Mouse (Mus musculus) neural tube, embryonic 13.5 days (tissue): ENCODE results near the gene Mrps11. TPM values are rescaled to one million over a fixed set of nuclear protein-coding genes. Genes with fewer than 3 reads are reported as not detected.

Source experiments
- ATAC-seq: fragments of 200-750 bp; cut with Nextera tagmentation; 2 replicates; pipeline ENCODE4 v1.8.0; 2017; ENCODE audit warnings: low read depth, mild to moderate bottlenecking, moderate TSS enrichment, moderate library complexity
- H3K27ac ChIP-seq: fragments of 300-500 bp; sonication (generic); replicated peaks from 2 replicates; pipeline ENCODE4 v1.5.1; 2015; ENCODE audit warnings: moderate library complexity, mild to moderate bottlenecking, inconsistent platforms
- H3K27me3 ChIP-seq: fragments of 300-500 bp; sonication (generic); 2 replicates; pipeline ENCODE4 v1.6.1; 2015; ENCODE audit warnings: mild to moderate bottlenecking, inconsistent platforms
- H3K36me3 ChIP-seq: fragments of 300-500 bp; sonication (generic); 2 replicates; pipeline ENCODE4 v1.6.1; 2015; ENCODE audit warnings: mild to moderate bottlenecking, inconsistent platforms
- H3K4me1 ChIP-seq: fragments of 300-500 bp; sonication (generic); replicated peaks from 2 replicates; pipeline ENCODE4 v1.6.1; 2015; ENCODE audit warnings: inconsistent platforms
- H3K4me2 ChIP-seq: fragments of 300-500 bp; sonication (generic); 2 replicates; pipeline ENCODE4 v1.6.1; 2015; ENCODE audit warnings: inconsistent platforms, mild to moderate bottlenecking, moderate library complexity
- H3K4me3 ChIP-seq: fragments of 300-500 bp; sonication (generic); 2 replicates; pipeline ENCODE4 v1.5.1; 2015; ENCODE audit warnings: mild to moderate bottlenecking, inconsistent platforms
- H3K9ac ChIP-seq: fragments of 300-500 bp; sonication (generic); 2 replicates; pipeline ENCODE4 v1.6.1; 2015; ENCODE audit warnings: moderate library complexity, mild to moderate bottlenecking, inconsistent platforms
- H3K9me3 ChIP-seq: fragments of 300-500 bp; sonication (generic); 2 replicates; pipeline ENCODE4 v1.6.1; 2016; ENCODE audit warnings: inconsistent platforms
- WGBS: fragments of 180-500 bp; shearing (Covaris S2); methylation state at CpG from one replicate; pipeline ENCODE4 v1.1.7; 2015; 5-methylcytosine and 5-hydroxymethylcytosine counted together
- polyA plus RNA-seq: library from polyadenylated mRNA; unstranded; fragments of >200 nt; fragmentation: Nextera tagmentation; extraction: Ambion mirVana; gene quantifications from 2 replicates; pipeline ENCODE4 v1.2.1, GENCODE M21; 2015

Mrps11 gene
- polyA plus RNA-seq: 80.6 and 88.7 TPM in 2 replicates

DNA sequence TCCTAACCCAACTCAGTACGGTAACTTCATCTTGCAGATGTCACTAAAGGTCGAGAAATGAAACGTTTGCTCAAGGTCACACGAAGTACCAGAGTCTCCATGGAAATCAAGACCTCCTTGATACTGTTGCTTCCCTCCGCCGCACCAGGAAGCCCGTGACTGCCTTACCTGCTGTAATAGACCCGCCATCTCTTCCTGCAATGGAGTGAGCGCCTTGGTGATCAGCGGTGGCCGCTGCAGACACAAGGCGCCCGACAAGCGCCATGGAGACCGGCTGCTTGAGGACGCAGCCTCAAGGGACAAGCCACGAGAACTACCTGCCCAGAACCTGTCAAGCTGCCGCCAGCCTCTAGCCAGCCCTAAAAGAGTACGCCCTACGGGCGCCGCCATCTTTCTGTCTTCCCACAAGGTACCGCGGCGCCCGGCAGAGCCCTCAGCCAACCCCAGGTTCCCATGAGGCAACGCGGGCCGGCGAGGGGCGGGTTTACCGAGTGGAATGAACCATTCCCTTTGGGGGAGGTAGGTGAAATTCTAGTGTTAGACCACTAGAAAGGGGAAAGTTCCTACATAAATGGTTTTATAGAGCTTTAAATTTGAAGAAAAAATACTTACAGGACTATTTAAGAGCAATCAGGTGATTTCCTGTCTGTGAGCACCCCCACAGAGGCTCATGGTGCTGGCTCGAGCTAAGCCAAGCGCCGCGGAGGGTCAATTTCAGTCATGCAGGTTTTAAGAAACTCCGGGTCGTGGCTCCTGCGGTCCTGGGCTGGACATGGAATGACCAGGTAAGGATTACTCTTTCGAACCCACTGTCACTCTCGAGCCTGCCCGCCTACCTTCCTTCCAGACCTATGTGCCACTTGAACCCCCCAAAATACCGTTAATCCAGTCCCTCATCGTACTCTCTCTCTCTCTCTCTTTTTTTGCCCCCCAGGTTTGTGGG is at the start of gene Mrps11, which contains the start of gene Mrpl46:
Gene Mrps11 (plus strand): TSS at position 481 of the 943 bp plus-strand sequence.
Gene Mrpl46 (minus strand): TSS at position 893 of the 943 bp plus-strand sequence.
- Histone ChIP-seq H3K36me3 (peaks cover 33% of the 10 kb centered on the region), H3K27me3 (no peaks in the 10 kb centered on the region), H3K4me1 (peaks cover 51% of the 10 kb centered on the region), H3K4me2 (peak within 1 kb of the TSS; percentile 73), H3K4me3 (peak within 1 kb of the TSS; percentile 63), H3K9me3 (no peaks in the 10 kb centered on the region), H3K27ac (peak within 1 kb of the TSS; percentile 54), H3K9ac (peak within 1 kb of the TSS; percentile 82)
- WGBS: under 1% methylated on average over 44 of the region's 44 CpGs
- ATAC-seq: peak; percentile 95

DNA sequence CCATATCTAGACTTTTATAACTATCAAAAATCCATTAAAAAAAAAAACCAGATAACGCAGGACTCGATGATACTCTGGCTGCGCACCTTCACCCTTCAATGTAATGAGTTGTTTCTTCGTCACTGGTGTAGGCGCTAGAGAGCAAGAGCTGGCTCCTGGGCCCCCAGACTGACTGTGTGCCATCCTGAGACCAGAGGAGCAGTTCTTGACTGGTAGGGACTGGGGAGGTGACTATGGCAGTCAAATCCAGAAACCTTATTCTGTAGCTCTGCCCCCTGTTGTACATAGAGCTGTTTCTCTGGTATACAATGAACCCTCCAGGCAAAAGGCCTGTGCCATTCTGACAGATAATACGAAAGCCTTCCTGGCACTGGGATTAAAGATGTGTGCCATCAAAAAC is 45.7 kb upstream of the Mrps11 start:
- Histone ChIP-seq H3K27me3 (no peaks in the 10 kb centered on the region), H3K36me3 (no peaks in the 10 kb centered on the region), H3K27ac (no peak overlapping the region), H3K4me1 (no peaks in the 10 kb centered on the region), H3K9me3 (no peaks in the 10 kb centered on the region), H3K9ac (no peak overlapping the region), H3K4me3 (no peak overlapping the region), H3K4me2 (no peak overlapping the region)
- 95% methylated on average over 6 of the region's 6 CpGs for WGBS
- no peak for ATAC-seq

DNA sequence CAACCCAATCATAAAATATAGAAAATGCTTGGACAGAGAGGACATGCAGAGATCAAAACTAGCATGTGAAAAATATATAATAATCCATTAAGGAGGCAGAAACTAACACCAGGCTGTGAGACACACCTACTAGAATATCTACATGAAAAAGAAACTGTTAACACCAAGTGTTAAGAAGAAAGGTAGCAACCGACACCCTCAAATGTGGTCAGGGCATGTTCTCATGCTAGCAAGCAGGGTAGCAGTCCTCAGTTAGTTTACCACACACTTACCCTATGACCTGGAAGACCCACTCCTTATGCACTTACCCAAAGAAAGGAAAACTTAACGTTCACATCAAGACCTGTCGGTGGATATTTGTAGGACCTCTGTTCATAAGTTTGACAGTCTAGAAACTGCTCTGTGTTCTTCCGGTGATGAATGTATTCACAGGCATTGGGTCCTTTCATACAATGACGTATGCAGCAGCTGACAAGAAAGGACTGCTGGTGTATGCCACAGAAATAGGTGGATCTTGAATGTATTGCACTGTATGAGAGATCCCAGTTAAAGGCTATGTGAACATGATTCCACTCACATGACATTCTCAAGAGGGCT is 45.2 kb upstream of the Mrps11 start, which contains the start of gene Ntrk3:
Gene Ntrk3 (minus strand): TSS at position 399 of the 597 bp plus-strand sequence.
- Histone ChIP-seq H3K4me1 (no peaks in the 10 kb centered on the region), H3K27me3 (no peaks in the 10 kb centered on the region), H3K9ac (no peak within 1 kb of the TSS), H3K36me3 (no peaks in the 10 kb centered on the region), H3K4me3 (no peak within 1 kb of the TSS), H3K27ac (no peak within 1 kb of the TSS), H3K9me3 (no peaks in the 10 kb centered on the region), H3K4me2 (no peak within 1 kb of the TSS)
- ATAC-seq: no peak
- 85% methylated on average over 5 of the region's 5 CpGs for WGBS

DNA sequence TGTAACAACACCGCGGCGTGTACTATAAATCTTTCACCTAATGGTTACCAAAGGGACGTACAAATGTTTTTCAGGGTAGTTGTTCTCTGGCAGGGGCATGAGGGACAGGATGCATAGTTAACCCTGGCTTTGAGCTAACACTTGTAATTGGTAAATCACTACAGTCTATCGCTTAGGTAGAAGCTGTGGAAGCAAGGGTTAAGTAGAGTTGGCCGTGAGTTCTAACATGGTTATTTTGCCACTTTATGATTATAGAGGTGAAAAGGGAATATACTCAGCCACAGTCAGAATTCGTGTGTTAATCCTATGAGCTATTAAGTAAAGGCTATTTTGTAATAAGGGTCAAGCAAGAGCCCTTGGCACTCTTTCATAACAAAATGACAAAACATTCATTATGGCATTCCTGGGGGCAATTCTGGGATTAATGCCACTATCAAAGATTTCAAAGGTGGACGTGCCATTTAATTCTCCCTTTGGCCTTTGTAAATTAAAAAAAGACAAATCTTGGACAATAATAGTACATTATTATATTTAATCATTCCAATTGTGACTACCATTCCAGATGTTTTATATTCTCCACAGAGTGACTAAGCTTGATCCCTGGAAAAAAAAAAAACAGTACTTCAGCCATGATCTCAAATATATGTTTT is 43.4 kb upstream of the Mrps11 start:
- no peak overlapping the region for H3K4me2 ChIP-seq
- ATAC-seq: no peak
- whole genome bisulfite sequencing: 65% methylated on average over 8 of the region's 8 CpGs

DNA sequence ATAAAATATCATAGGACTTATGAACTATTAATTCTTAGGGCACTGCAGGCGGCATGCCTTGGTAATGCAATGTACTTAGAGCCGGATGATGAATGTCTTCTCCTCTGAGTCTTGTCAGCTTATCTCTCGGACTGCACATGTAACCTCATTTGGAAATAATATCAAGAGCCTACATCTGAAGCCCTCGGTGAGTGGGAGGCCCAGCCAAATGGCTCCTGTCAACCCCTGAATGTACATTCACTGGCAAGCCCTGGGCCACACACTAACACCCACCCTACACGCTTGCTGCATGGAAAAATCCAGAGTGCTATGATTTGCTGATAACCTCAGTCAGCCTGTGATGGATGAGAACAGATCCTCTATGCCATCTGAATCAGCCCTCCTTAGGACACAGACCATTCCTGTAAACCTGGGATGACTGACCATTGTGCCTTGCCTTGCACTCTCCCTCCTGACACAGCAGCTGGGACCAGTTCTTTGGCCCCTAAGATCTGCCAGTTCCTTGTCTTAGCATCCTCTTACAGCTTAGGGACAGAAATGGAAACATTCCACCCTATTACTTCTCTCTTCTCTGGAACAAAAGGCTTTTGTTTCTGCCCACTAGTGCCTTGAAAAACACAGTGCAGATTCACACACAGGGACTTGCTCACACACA is 39.1 kb upstream of the Mrps11 start:
- H3K4me3 ChIP-seq: no peak overlapping the region
- 75% methylated on average over 5 of the region's 5 CpGs for WGBS
- ATAC-seq: no peak
- H3K36me3 ChIP-seq: no peaks in the 10 kb centered on the region
- no peak overlapping the region for H3K4me2 ChIP-seq
- H3K9ac ChIP-seq: no peak overlapping the region
- no peaks in the 10 kb centered on the region for H3K4me1 ChIP-seq
- H3K27me3 ChIP-seq: no peaks in the 10 kb centered on the region
- H3K9me3 ChIP-seq: no peaks in the 10 kb centered on the region
- no peak overlapping the region for H3K27ac ChIP-seq

More for the DNA sequence above, 43.4 kb upstream of the Mrps11 start:
- Histone ChIP-seq H3K4me1 (no peaks in the 10 kb centered on the region), H3K9me3 (no peaks in the 10 kb centered on the region), H3K27me3 (no peaks in the 10 kb centered on the region), H3K36me3 (no peaks in the 10 kb centered on the region), H3K4me3 (no peak overlapping the region), H3K27ac (no peak overlapping the region), H3K9ac (no peak overlapping the region)

DNA sequence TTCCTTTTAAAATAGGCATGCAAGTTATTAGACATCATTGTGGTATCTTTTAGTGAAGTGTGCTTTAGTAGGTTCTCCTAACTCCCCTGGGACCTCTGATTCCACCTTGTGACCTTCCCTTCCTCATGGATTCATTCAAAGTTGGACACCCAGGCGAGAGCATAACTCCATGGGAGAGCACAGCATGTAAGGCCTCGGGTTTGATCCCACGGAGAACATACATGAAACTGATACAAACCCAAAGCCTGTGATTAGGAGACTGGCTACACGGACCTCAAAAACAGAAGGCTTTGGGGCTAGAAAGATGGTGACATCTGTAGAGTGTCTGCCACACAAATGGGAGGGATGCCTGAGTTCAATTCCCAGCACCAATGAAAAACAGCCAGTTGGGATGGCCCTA is 30.0 kb upstream of the Mrps11 start:
- Histone ChIP-seq H3K27me3 (no peaks in the 10 kb centered on the region), H3K36me3 (no peaks in the 10 kb centered on the region), H3K9me3 (no peaks in the 10 kb centered on the region), H3K9ac (no peak overlapping the region), H3K4me2 (no peak overlapping the region), H3K27ac (no peak overlapping the region), H3K4me3 (no peak overlapping the region), H3K4me1 (no peaks in the 10 kb centered on the region)
- WGBS: 90% methylated on average over 4 of the region's 4 CpGs
- no peak for ATAC-seq

DNA sequence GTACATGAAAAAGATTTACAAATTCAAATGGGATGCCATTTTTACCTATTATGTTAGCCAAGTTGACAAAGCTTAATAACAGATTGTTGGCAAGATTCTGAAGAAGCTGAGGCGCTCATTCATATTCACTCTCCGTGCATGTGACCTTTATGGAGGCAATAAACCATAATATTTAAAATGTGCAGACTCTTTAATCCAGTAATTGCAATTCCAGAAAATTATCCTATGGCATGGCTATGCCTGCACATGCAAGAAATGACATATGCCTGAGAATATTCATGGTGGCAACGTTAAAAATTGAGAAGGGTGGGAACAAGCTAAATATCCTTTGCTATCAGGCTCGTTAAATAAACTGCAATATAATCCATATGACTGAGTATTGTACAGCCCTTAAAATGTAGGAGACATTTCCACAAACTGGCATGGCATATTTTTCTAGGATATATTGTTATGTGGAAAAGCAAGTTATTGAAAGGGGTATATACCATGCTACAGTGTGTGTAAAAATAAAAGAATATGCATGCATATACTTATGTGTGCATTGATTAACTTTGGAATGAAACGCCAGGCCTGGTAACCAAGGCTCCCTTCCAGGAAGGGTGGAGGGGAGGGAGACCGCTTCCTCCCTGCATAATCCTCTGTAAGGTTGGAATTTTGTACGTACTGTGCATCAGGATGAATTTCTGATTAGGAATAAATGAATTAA is 29.0 kb upstream of the Mrps11 start:
- Histone ChIP-seq H3K9ac (no peak overlapping the region), H3K4me2 (no peak overlapping the region), H3K27me3 (no peaks in the 10 kb centered on the region), H3K4me3 (no peak overlapping the region), H3K9me3 (no peaks in the 10 kb centered on the region), H3K4me1 (no peaks in the 10 kb centered on the region), H3K36me3 (no peaks in the 10 kb centered on the region), H3K27ac (no peak overlapping the region)
- 75% methylated on average over 7 of the region's 7 CpGs for WGBS
- no peak for ATAC-seq

DNA sequence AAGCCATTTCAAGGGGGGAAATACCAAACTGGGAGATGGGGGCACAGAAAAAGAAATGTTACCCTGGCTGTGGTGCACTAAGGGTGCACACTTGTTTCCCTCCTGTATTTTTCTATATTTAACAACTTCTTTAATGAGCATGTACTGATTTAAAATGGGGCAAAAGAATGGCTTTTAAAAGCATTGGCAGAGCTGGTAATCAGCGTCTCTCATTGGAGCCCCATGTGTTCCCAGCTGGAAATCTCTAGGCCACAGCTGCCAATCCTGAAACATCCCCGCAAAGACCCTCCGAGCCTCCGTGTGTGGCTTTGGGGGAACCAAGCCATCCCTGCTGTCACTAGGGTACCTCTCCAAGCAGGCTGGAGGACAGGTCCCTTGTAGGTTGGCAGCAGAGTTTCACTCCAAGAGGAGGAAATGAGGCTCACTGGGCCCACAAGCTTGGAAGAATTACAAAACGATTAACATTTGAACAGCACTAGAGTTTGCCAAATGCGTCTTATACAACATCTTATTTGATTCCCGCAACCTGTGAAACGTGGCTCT is 28.4 kb upstream of the Mrps11 start:
- H3K36me3 ChIP-seq: no peaks in the 10 kb centered on the region
- no peak for ATAC-seq
- H3K27ac ChIP-seq: no peak overlapping the region
- H3K9me3 ChIP-seq: no peaks in the 10 kb centered on the region
- no peak overlapping the region for H3K9ac ChIP-seq
- H3K4me3 ChIP-seq: no peak overlapping the region
- H3K27me3 ChIP-seq: no peaks in the 10 kb centered on the region
- H3K4me2 ChIP-seq: no peak overlapping the region
- WGBS: 57% methylated on average over 8 of the region's 8 CpGs
- H3K4me1 ChIP-seq: no peaks in the 10 kb centered on the region

DNA sequence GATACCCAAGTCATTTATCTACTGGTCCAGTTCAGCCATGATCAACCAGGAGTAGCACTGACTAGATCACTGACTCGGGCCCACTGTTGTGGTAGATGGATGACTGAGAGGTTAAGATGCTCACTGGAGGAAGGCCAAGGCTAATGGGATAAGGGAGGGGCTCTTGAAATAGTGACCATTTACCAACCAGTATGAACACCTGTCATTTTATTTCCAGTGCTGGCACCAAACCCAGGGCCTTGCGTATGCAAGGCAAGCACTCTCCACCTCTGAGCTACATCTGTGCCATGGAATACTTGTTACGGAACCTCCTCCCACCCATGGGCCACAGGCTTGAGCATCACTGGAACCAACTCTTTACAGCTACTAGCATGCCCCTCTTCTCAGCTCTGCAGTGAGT is 19.1 kb upstream of the Mrps11 start:
- no peak for ATAC-seq
- no peaks in the 10 kb centered on the region for H3K27me3 ChIP-seq
- H3K9ac ChIP-seq: no peak overlapping the region
- whole genome bisulfite sequencing: 81% methylated on average over 3 of the region's 3 CpGs
- no peak overlapping the region for H3K27ac ChIP-seq
- no peak overlapping the region for H3K4me2 ChIP-seq
- no peak overlapping the region for H3K4me3 ChIP-seq
- H3K4me1 ChIP-seq: 0 out of 2 replicates have a peak, but pooled peaks cover 5% of the 10 kb centered on the region
- H3K36me3 ChIP-seq: no peaks in the 10 kb centered on the region
- H3K9me3 ChIP-seq: no peaks in the 10 kb centered on the region

DNA sequence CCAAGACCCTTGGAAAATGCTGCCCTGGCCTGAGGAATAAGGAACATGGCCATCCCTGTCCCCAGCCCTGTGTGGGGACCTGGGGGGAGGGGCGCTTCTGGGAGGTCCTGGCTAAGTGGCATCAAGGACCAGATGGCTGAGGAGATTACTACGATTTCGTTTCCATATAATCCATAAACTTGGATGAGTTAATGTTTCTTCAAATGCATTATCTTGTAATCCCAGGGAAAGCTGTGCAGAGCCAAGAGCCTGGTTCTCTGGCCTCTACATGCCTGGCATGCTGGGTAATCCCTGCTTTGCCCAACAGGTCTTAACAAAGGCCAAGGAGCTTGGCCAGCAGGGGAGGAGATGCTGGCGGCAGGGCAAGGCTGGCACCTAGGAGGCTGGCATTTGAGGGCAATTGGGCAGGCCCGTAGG is 17.7 kb upstream of the Mrps11 start:
- H3K27me3 ChIP-seq: no peaks in the 10 kb centered on the region
- H3K4me3 ChIP-seq: no peak overlapping the region
- H3K4me2 ChIP-seq: no peak overlapping the region
- H3K27ac ChIP-seq: no peak overlapping the region
- no peaks in the 10 kb centered on the region for H3K36me3 ChIP-seq
- 82% methylated on average over 5 of the region's 5 CpGs for WGBS
- 0 out of 2 replicates have a peak, but pooled peaks cover 5% of the 10 kb centered on the region for H3K4me1 ChIP-seq
- H3K9me3 ChIP-seq: no peaks in the 10 kb centered on the region
- no peak overlapping the region for H3K9ac ChIP-seq
- ATAC-seq: no peak
